Mouse (Mus musculus) MEL (cell line): ENCODE measurements around the gene Padi2. TPM values are rescaled to one million over a fixed set of nuclear protein-coding genes. Genes with fewer than 3 reads are reported as not detected.

ENCODE experiments used
- DNase-seq: peaks from one replicate; pipeline ENCODE4 v3.0.0; 2011; ENCODE audit warnings: low read depth, low spot score
- H3K27ac ChIP-seq: 2 replicates; pipeline ENCODE4 v1.5.1; 2012; ENCODE audit warnings: low read depth, mild to moderate bottlenecking, control low read depth, low read length, moderate library complexity; ENCODE audit not compliant: control insufficient read depth
- H3K27me3 ChIP-seq, 2 experiments: fragments of 150-350 bp in 1 of 2; sonication (generic) in 1 of 2; 2 replicates each; pipeline ENCODE4 v1.6.1; 2012; ENCODE audit warnings: low read length in 2 of 2, mild to moderate bottlenecking in 2 of 2, improper control_type of control experiment in 1 of 2, moderate library complexity in 1 of 2; ENCODE audit not compliant: insufficient read depth in 2 of 2, control insufficient read depth in 1 of 2
- H3K36me3 ChIP-seq, 2 experiments: 2 replicates each; pipeline ENCODE4 v1.6.1; 2012 to 2014; ENCODE audit warnings: low read length in 2 of 2, improper control_type of control experiment in 1 of 2, inconsistent platforms in 1 of 2, mild to moderate bottlenecking in 1 of 2; ENCODE audit not compliant: insufficient read depth in 2 of 2, control insufficient read depth in 1 of 2
- H3K4me1 ChIP-seq, 2 experiments: fragments of 150-350 bp in 1 of 2; sonication (generic) in 1 of 2; 2 replicates each; pipeline ENCODE4 v1.6.1; 2012; ENCODE audit warnings: low read length in 2 of 2, improper control_type of control experiment in 1 of 2, mild to moderate bottlenecking in 1 of 2; ENCODE audit not compliant: insufficient read depth in 2 of 2, control insufficient read depth in 1 of 2
- H3K4me3 ChIP-seq, 2 experiments: fragments of 150-350 bp in 1 of 2; sonication (generic) in 1 of 2; 2 replicates each; pipeline ENCODE4 v1.5.1; 2012; ENCODE audit warnings: low read depth in 2 of 2, low read length in 2 of 2, mild to moderate bottlenecking in 2 of 2, moderate library complexity in 2 of 2, control low read depth in 1 of 2, improper control_type of control experiment in 1 of 2; ENCODE audit not compliant: control insufficient read depth in 1 of 2, insufficient read depth in 1 of 2
- H3K79me2 ChIP-seq: 2 replicates; pipeline ENCODE4 v1.6.1; 2012; ENCODE audit warnings: mild to moderate bottlenecking, low read length, moderate library complexity; ENCODE audit not compliant: control insufficient read depth, poor library complexity, insufficient read depth
- H3K9ac ChIP-seq: 2 replicates; pipeline ENCODE4 v1.6.1; 2012; ENCODE audit warnings: low read depth, mild to moderate bottlenecking, control low read depth, low read length, moderate library complexity; ENCODE audit not compliant: control insufficient read depth, poor library complexity, severe bottlenecking
- H3K9me3 ChIP-seq: fragments of 150-350 bp; sonication (generic); replicated peaks from 2 replicates; pipeline ENCODE4 v1.6.1; 2012; ENCODE audit warnings: mild to moderate bottlenecking, low read length, improper control_type of control experiment, moderate library complexity; ENCODE audit not compliant: insufficient read depth
- CHD1 ChIP-seq: IDR thresholded peaks from 2 replicates; pipeline ENCODE4 v1.6.1; 2012; ENCODE audit warnings: low read depth, mild to moderate bottlenecking, inconsistent platforms, low read length, improper control_type of control experiment
- CTCF ChIP-seq, 3 experiments: IDR thresholded peaks in 2 of 3; conservative IDR thresholded peaks in 1 of 3; 2 replicates each; pipeline ENCODE4 v1.5.1; 2011 to 2012; ENCODE audit warnings: low read length in 3 of 3, low read depth in 2 of 3, mild to moderate bottlenecking in 2 of 3, improper control_type of control experiment in 1 of 3, inconsistent platforms in 1 of 3, mixed read lengths in 1 of 3, moderate library complexity in 1 of 3; ENCODE audit not compliant: control insufficient read depth in 1 of 3, insufficient read depth in 1 of 3, poor library complexity in 1 of 3, severe bottlenecking in 1 of 3
- E2F4 ChIP-seq: IDR thresholded peaks from 2 replicates; pipeline ENCODE4 v1.6.1; 2011; ENCODE audit warnings: low read depth, low read length, improper control_type of control experiment, borderline replicate concordance
- EP300 ChIP-seq, 2 experiments: IDR thresholded peaks; 2 replicates each; pipeline ENCODE4 v1.6.1; 2011; ENCODE audit warnings: improper control_type of control experiment in 2 of 2, low read length in 2 of 2, low read depth in 1 of 2, mild to moderate bottlenecking in 1 of 2
- ETS1 ChIP-seq: IDR thresholded peaks from 2 replicates; pipeline ENCODE4 v1.6.1; 2012; ENCODE audit warnings: low read depth, mild to moderate bottlenecking, inconsistent platforms, low read length, improper control_type of control experiment, moderate library complexity
- GATA1 ChIP-seq: IDR thresholded peaks from 2 replicates; pipeline ENCODE4 v1.6.1; 2011; ENCODE audit warnings: low read depth, low read length, improper control_type of control experiment
- KAT2A ChIP-seq: conservative IDR thresholded peaks from 2 replicates; pipeline ENCODE4 v1.6.1; 2012; ENCODE audit warnings: low read depth, low read length, improper control_type of control experiment, inconsistent platforms
- MAZ ChIP-seq: IDR thresholded peaks from 2 replicates; pipeline ENCODE4 v1.6.1; 2012; ENCODE audit warnings: low read depth, mild to moderate bottlenecking, inconsistent platforms, low read length, improper control_type of control experiment
- MEF2A ChIP-seq: IDR thresholded peaks from 2 replicates; pipeline ENCODE4 v1.6.1; 2014; ENCODE audit warnings: low read depth, mild to moderate bottlenecking, inconsistent platforms, low read length, improper control_type of control experiment; ENCODE audit not compliant: poor library complexity, insufficient replicate concordance, severe bottlenecking; ENCODE audit errors: extremely low read depth
- MYC ChIP-seq: IDR thresholded peaks from 2 replicates; pipeline ENCODE4 v1.6.1; 2011; ENCODE audit warnings: low read depth, mild to moderate bottlenecking, low read length, improper control_type of control experiment, moderate library complexity
- NELFE ChIP-seq: IDR thresholded peaks from 2 replicates; pipeline ENCODE4 v1.6.1; 2011; ENCODE audit warnings: low read depth, low read length, improper control_type of control experiment
- POLR2AphosphoS5 ChIP-seq: IDR thresholded peaks from 2 replicates; pipeline ENCODE4 v1.6.1; 2012; ENCODE audit warnings: low read depth, borderline replicate concordance, mild to moderate bottlenecking, inconsistent platforms, low read length, moderate library complexity, mixed read lengths
- RCOR1 ChIP-seq: IDR thresholded peaks from 2 replicates; pipeline ENCODE4 v1.6.1; 2012; ENCODE audit warnings: low read depth, mild to moderate bottlenecking, inconsistent platforms, low read length, improper control_type of control experiment
- TAL1 ChIP-seq: IDR thresholded peaks from 2 replicates; pipeline ENCODE4 v1.6.1; 2012; ENCODE audit warnings: mild to moderate bottlenecking, inconsistent platforms, low read length, moderate library complexity, mixed read lengths
- TBP ChIP-seq: IDR thresholded peaks from 2 replicates; pipeline ENCODE4 v1.8.0; 2011; ENCODE audit warnings: low read depth, low read length, improper control_type of control experiment
- TCF12 ChIP-seq: IDR thresholded peaks from 2 replicates; pipeline ENCODE4 v1.6.1; 2014; ENCODE audit warnings: low read depth, mild to moderate bottlenecking, inconsistent platforms, low read length, improper control_type of control experiment, moderate library complexity
- USF1 ChIP-seq: IDR thresholded peaks from 2 replicates; pipeline ENCODE4 v1.6.1; 2014; ENCODE audit warnings: low read depth, mild to moderate bottlenecking, inconsistent platforms, low read length, improper control_type of control experiment, moderate library complexity
- ZC3H11A ChIP-seq: IDR thresholded peaks from 2 replicates; pipeline ENCODE4 v1.6.1; 2012; ENCODE audit warnings: low read depth, mild to moderate bottlenecking, inconsistent platforms, low read length, improper control_type of control experiment
- ZNF384 ChIP-seq: IDR thresholded peaks from 2 replicates; pipeline ENCODE4 v1.6.1; 2012; ENCODE audit warnings: low read depth, mild to moderate bottlenecking, inconsistent platforms, low read length, improper control_type of control experiment
- polyA plus RNA-seq, 2 experiments: library from polyadenylated mRNA; stranded (reverse) in 1 of 2; unstranded in 1 of 2; fragments of >175 nt in 1 of 2; fragments of >200 nt in 1 of 2; gene quantifications; 2 replicates each; pipeline versions ENCODE4 v1.2.1 to v1.2.4; 2012; ENCODE audit warnings: low replicate concordance in 2 of 2, low read depth in 1 of 2; ENCODE audit not compliant: insufficient read length in 2 of 2, insufficient read depth in 1 of 2, missing spikeins in 1 of 2
- total RNA-seq: library from RNA; depleted of rRNA; stranded (reverse); fragments of 300-350 nt; gene quantifications from 2 replicates; pipeline ENCODE4 v1.2.3, GENCODE M21; 2012

The Padi2 gene
- total and polyA plus RNA-seq, 3 experiments, result 0.07 to 0.27 TPM; not detected in 1

DNA sequence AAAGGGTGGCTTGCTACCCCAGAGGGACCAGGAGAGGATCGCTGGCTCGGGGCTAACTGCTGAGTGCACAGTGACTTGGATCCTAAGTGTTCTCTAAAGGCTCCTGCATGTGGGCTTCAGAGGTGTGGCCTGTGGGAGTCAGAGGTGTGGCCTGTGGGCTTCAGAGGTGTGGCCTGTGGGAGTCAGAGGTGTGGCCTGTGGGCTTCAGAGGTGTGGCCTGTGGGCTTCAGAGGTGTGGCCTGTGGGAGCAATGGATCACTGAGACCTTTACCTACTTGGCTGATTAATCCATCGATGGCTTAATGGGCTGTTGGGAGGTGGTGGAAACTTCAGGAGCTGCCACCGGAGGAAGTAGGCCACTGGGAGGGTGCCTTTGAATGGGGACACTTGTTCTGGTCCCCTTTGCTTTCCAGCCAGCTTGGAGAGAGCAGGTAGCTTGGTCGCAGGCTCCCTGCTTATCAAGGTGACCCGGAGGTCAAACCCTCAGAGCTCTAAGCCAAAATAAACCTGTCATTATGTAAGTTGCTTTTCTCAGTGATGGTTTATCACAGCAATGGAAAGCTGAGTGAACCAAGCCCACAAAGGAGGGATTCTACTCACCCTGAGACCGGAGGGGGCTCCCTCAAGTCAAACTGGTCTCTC is 45.9 kb upstream of the Padi2 start:
- peak; percentile 70 for DNase-seq
- peak overlapping the region in 1 of 2 experiments; percentile 21; a peak in 1 of 4 replicates for H3K4me3 ChIP-seq

DNA sequence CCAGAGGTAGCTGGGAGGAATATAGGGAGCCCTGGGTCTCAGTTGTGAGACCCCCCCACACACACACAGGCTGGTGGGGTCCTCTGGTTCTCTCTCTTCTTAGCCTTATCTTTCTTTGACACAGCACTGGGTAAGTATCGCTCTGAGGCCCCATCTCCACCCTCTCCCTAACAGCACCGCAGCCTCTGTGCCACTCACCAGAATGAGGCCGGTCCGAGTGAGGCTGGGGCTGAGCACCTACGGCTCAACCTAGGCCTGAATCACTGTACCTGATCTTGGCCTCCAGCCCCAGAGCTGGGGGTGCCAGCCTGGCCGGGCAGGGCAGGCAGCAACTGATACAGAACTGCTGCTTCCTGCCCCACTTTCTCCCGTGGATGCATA is 45.4 kb upstream of the Padi2 start:
- H3K36me3 ChIP-seq, result peaks cover 0 to 15% of the 10 kb centered on the region in 2 experiments; a peak in 2 of 4 replicates
- peak overlapping the region; percentile 21; the same call in 1 of the 2 replicates for H3K9ac ChIP-seq
- TF ChIP-seq CTCF (IDR thresholded peaks at IDR 0.05 in 2 of 3, conservative IDR thresholded peaks at IDR 0.05 in 1 of 3; ENCODE audit: control insufficient read depth in 1 of 3, insufficient read depth in 1 of 3, low read depth in 2 of 3, low read length in 3 of 3, poor library complexity in 1 of 3, severe bottlenecking in 1 of 3) (no peak), GATA1 (0 out of 2 replicates have a peak, but pooled peaks have one; percentile 7)
- no peaks in the 10 kb centered on the region for H3K9me3 ChIP-seq
- peak overlapping the region in 1 of 2 experiments; percentile 15; a peak in 1 of 4 replicates for H3K4me3 ChIP-seq
- peaks cover 2 to 37% of the 10 kb centered on the region in 2 experiments for H3K4me1 ChIP-seq
- peak; percentile 28 for DNase-seq
- H3K79me2 ChIP-seq, result no peaks in the 10 kb centered on the region
- no peak overlapping the region for H3K27ac ChIP-seq
- H3K27me3 ChIP-seq, result no peaks in the 10 kb centered on the region

More for the DNA sequence above, 45.9 kb upstream of the Padi2 start:
- H3K36me3 ChIP-seq, result peaks cover 0 to 17% of the 10 kb centered on the region in 2 experiments; a peak in 2 of 4 replicates
- H3K27me3 ChIP-seq, result no peaks in the 10 kb centered on the region
- H3K4me1 ChIP-seq, result peaks cover 4 to 42% of the 10 kb centered on the region in 2 experiments
- no peak overlapping the region for H3K9ac ChIP-seq
- H3K9me3 ChIP-seq, result no peaks in the 10 kb centered on the region
- TF ChIP-seq TAL1 (no peak), MEF2A (no peak), RCOR1 (no peak), TCF12 (0 out of 2 replicates have a peak, but pooled peaks have one; percentile 2), ETS1 (no peak), MAZ (no peak)
- no peaks in the 10 kb centered on the region for H3K79me2 ChIP-seq
- H3K27ac ChIP-seq, result no peak overlapping the region

GRCm38 (mm10) chr4:140862036-140862650 is 44.0 kb upstream of the Padi2 start:
- Histone ChIP-seq H3K79me2 (no peaks in the 10 kb centered on the region), H3K9ac (no peak overlapping the region), H3K9me3 (no peaks in the 10 kb centered on the region), H3K4me3 (no peak overlapping the region), H3K36me3 (peaks cover 0 to 12% of the 10 kb centered on the region in 2 experiments; a peak in 2 of 4 replicates), H3K27me3 (0 out of 4 replicates have a peak, but pooled peaks cover 0 to 1% of the 10 kb centered on the region in 2 experiments), H3K27ac (no peak overlapping the region), H3K4me1 (peaks cover 2 to 26% of the 10 kb centered on the region in 2 experiments; a peak in 3 of 4 replicates)
- no peak for DNase-seq
- TF ChIP-seq TBP, result no peak
- TF ChIP-seq ZC3H11A, result no peak
- no peak for TF ChIP-seq ZNF384
- no peak for TF ChIP-seq POLR2AphosphoS5
- TF ChIP-seq E2F4, result no peak
- no peak for TF ChIP-seq USF1
- TF ChIP-seq KAT2A, result no peak
- TF ChIP-seq NELFE, result no peak
- no peak for TF ChIP-seq MYC
- TF ChIP-seq EP300 (IDR thresholded peaks at IDR 0.05; ENCODE audit: low read depth in 1 of 2, low read length in 2 of 2), result no peak
- TF ChIP-seq MEF2A, result no peak
- no peak for TF ChIP-seq CTCF (IDR thresholded peaks at IDR 0.05 in 2 of 3, conservative IDR thresholded peaks at IDR 0.05 in 1 of 3; ENCODE audit: control insufficient read depth in 1 of 3, insufficient read depth in 1 of 3, low read depth in 2 of 3, low read length in 3 of 3, poor library complexity in 1 of 3, severe bottlenecking in 1 of 3)
- no peak for TF ChIP-seq CHD1
